Mouse (Mus musculus): ENCODE data around the gene Ugt1a7c.

DNA sequence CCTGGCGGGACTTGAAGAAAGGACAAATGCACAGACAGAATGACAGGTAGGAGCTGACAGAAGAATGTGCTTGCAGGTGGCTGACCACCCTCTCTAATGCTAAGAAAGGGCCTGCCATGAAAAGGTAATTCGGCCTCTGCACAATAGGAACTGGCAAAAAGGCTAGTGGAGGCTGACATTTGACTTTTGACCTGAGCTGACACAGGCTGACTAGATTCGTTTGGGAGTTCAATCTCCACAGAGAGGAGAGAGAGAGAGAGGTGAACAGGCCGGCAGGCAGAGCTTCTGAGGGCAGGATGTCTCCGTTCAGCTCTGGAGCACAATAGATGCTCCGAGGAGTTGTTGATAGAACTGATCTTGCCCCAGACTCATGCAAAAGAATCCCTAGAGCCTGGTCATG, 151.5 kb downstream of the Ugt1a7c start:
- TF ChIP-seq CTCF (conservative IDR thresholded peaks at IDR 0.05 in 1 of 2, IDR thresholded peaks at IDR 0.05 in 1 of 2; ENCODE audit: low read depth in 2 of 2, low read length in 2 of 2) (no peak), POLR2A (IDR thresholded peaks at IDR 0.05; ENCODE audit: low read depth, low read length) (no peak), ZNF384 (IDR thresholded peaks at IDR 0.05; ENCODE audit: low read depth, low read length) (no peak), POLR2AphosphoS2 (IDR thresholded peaks at IDR 0.05; ENCODE audit: low read depth, low read length) (no peak), TCF12 (IDR thresholded peaks at IDR 0.05; ENCODE audit: low read depth, low read length) (no peak), MAX (IDR thresholded peaks at IDR 0.05; ENCODE audit: low read length) (no peak), NRF1 (IDR thresholded peaks at IDR 0.05; ENCODE audit: low read depth, low read length) (no peak), UBTF (IDR thresholded peaks at IDR 0.05; ENCODE audit: low read depth, low read length) (no peak), USF2 (conservative IDR thresholded peaks at IDR 0.05; ENCODE audit: low read depth, low read length) (no peak), MXI1 (IDR thresholded peaks at IDR 0.05; ENCODE audit: low read depth, low read length) (no peak), SIN3A (IDR thresholded peaks at IDR 0.05; ENCODE audit: low read length) (no peak), MEF2A (IDR thresholded peaks at IDR 0.05; ENCODE audit: borderline replicate concordance, low read depth, low read length) (no peak)

All from CH12.LX (cell line).